Mouse (Mus musculus): ENCODE data around the gene Gm20388.

Gene Gm20388

DNA sequence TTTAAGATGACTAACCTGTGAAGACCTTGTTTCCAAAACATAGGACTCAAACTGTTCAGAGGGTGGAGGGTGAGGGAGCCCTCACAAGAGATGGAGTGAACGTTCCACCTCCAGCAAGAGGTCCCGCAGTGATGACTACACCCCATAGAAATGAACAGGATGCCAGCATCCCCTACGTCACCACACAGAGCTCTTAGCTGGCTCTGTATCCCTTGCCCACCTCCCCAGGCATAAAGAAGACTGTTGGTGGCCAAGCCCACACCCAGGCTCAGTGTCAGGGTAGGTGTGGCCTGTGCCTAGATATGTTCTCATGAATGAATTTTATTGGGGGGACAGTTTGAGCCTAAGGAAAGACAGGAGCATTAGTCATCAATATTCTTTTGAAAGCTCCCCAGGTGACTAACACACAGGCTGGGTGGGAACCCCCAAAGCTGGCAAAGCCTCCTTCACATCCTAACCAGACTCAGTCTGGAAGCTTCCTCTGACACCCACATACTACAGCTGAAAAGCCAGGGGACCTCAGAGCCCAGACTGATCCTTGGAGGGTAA lies 2638.3 kb downstream of the Gm20388 start:
- no peak for DNase-seq

DNA sequence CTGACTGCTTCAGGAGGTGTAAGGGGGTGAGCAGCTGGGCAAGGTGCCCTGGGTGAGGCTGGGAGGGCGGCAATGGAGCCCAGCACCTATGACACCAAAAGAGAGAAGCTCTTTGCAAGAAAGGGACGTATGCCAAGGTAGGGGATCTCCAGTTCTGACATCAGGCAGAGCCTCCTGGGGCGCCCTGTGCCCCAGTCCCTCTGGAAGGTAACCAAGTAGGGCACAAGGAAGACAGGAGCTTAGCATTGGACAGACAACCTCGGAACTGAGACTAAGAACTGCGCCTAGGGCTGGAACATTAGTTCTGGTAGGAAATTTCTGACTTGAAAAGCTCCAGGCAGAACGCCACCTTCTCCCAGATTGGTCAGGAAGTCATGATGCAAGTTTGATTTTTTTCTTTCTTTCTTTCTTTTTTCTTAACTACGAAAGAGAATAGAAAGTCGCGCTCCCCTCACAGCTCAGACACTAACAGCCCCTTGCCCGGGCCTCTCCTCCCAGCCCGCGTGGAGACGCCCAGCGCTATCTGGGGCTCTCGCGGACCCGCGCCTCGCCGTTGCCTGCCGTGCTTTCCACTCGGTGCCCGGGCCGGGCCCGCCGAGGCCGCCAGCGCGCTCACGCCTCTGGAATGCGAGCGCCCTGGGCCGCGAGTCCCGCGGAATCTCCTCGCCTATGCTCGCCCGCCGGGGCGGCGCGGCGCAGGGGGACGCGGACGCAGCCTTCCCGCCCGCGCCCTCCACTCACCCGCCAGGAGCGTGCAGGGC lies 2639.8 kb downstream of the Gm20388 start:
- no peak for DNase-seq

DNA sequence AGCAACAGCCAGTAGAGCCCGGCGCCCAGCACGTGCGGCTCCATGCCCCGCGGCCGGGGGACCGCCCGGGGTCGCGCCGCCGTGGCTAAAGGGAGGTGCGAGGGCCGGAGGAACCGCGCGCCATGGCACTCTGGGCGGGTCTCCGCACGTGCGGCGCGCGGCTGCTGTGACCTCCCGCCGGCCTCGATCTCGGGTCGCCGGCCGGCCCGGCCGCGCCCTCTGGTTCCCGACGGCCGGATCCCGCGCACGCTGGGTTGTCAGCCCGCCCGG lies 2640.3 kb downstream of the Gm20388 start:
- no peak for DNase-seq

DNA sequence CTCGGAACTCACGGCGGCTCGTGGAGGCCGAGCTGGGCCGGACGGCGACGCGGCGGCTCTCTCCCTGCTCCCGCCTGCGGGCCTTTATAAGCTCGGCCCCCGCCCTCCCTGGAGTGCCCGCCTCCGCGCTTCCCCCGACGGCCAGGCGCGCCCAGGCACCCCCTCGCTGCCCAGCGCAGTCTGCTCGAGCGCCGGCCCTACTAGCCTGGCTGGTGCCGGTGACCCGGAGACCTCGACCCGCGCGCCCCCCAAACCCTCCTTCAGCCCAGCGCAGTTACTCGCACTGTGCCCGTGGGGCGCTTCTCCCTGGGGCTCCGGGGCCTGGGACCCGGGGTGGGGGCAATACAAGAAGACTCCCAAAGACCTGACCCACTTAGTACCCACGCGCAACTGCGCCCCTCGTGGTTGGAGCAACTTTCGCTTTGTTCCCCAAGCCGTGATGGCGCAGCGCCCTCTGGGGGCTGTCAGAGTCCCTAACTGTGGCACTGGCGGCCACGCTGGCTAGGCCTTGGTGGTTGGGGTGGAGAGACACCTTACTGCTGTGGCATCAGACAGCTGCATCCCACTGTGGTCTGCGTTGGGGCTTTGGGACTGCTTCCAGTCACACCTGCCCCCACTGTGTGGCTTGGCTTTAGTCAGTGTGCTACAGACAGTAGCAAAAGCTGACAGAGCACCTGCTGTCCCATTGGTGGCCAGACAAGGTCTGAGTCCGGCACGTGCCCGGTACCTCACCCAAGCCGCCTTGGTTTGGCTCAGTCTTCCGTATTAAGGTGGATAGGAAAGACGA lies 2640.8 kb downstream of the Gm20388 start, which contains the start of gene Piezo1:
Piezo1 (minus strand) TSS at position 65 of the 787 bp plus-strand sequence.
- peak; percentile 85 to 88 for DNase-seq

DNA sequence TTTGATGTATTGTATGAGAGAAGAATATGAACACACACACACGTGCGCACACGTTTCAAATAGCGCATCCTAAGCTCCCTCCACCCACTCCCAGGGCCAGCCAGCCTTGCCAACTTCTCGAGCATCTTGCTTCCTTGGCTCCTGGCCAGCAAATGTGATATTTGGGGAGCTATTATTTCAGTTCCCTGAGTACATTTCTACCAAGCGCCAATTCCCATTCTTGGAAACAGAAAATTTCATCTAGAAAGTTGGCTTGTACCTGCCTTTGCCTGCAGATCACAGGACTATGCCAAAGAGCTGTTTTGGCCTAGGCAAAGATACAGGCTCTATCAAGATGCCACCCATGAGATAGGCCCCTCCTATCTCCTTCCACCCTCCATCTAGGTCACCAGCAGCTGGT lies 2644.1 kb downstream of the Gm20388 start:
- no peak for DNase-seq

DNA sequence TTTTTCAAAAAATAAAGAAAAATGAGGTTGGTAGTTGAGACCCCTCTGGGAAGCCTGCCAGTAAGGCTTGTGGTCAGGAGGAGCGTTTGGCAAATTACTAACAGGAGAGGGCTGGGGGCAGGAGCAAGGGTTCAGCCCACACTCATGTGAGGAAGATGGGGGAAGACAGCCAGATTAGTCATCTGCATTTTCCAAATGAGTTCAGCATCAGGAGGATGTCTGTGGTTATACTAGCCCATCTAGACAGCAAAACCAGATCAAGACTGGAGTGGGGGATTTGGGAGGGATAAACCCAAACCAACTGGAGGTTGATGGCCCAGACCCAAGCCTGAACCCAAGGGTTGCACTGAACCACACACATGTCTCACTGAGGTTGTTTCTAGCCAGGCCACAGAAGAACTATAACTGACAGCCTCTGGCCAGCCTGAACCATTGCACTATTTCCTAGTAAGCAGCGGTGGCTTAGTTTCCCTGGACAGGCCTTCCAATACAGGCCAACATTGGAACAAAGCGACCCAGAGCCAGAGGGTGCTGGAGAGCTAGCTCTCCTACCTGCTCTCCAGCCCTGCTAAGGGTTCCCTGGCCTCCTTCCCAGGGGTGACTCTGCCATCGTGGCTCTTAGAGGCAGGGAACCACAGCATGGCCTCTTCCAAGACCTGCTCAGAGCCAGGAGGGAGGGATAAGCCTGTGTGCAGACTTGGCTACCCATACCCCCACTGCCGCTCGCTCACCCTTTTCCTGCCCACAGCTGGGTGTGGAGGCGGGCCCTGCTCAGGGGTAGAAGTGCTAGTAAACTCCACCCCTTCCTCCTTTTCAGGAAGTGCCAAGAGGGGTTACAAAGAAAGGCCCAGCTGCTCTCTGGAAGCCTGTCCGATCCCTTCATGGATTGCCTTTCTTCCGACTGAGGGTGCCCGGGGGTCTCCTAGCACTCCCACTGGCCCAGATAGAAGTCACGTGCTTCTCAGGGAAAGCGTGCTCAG lies 2645.7 kb downstream of the Gm20388 start:
- peak; percentile 84 to 91 for DNase-seq

DNA sequence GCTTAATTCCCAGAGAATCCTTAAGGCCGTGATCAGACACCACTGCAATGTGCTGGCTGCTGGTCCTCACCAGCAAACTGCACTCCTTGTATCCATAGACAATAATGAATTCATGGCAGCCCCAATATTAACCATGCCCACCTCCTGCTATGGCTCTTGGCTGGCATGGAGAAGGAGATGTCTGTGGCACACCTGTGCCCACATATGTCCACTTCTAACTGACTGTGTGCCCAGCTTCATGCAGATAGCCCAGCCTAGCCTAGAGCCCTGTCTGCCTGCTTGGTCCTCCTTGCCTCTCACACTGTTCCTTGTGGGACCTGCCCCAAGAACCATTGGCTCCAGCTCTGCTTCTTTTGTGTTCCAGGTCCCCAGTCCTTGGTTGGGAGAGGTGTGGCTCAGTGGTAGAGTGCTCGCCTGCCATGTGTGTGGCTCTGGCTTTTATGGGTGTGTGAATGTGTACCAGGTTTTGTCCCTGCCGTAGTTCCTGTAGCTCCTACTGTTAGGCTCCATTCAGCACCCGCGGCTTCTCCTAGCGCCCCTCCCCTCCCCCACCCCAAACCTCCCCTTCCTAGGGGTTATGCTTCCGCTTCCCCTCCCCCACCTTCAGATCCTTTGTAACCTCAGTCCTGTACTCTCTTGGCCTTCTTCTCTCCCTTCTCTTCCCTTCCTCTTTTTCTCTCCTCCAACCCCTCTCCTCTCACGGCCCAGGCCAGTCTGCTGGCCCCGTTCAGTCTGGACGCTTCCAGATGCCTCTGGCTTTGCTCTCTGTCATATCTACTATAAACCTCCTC lies 2646.8 kb downstream of the Gm20388 start:
- no peak for DNase-seq

DNA sequence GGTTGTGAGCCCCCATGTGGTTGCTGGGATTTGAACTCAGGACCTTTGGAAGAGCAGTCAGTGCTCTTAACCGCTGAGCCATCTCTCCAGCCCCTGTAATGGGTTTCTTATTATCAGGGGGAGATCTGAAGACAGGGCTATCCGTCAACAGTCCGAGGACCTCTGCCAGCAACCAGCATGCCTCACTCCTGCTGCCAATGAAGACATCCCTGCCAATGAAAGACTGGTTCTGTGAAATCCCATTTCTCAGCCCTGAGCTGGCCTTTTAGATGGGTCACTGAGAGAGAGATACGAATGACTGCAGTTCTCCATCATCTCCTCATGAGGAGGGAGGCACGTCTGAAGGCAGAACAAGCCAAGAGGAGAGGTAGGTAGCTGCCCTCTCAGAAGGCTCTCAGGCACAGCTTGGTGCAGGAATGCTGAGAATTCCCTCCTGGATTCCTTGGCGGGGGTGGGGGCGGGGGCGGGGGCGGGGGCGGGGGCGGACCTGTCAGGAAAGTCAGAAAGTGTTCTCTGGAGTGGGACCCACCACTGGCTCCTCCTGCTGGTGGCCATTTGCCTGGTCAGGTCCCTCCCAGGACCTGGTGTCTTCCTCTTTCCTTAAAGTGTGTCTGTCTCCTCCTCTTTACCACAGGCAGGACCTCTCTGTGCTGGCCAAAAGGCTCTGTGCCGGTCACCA lies 2648.2 kb downstream of the Gm20388 start:
- no peak for DNase-seq

DNA sequence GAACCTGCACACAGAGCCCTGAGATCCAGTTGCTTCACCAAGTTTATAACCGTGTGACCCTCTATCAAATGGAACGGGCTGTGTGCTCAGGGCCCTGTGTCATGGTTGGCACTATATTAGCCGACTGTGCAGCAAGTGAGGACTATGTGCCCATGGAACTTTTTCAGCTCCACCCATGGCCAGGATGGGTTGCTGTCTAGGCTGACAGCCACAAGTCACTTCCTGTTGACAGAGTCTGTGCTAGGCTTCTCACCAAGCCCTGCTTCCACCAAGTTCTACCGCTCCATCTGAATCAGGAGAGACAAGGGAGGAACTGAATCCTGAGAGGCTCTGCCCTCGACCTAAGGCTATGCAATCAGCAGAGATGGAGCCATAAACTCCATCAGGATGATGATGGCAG lies 2650.6 kb downstream of the Gm20388 start:
- peak in 1 of 2 experiments; percentile 51 for DNase-seq

DNA sequence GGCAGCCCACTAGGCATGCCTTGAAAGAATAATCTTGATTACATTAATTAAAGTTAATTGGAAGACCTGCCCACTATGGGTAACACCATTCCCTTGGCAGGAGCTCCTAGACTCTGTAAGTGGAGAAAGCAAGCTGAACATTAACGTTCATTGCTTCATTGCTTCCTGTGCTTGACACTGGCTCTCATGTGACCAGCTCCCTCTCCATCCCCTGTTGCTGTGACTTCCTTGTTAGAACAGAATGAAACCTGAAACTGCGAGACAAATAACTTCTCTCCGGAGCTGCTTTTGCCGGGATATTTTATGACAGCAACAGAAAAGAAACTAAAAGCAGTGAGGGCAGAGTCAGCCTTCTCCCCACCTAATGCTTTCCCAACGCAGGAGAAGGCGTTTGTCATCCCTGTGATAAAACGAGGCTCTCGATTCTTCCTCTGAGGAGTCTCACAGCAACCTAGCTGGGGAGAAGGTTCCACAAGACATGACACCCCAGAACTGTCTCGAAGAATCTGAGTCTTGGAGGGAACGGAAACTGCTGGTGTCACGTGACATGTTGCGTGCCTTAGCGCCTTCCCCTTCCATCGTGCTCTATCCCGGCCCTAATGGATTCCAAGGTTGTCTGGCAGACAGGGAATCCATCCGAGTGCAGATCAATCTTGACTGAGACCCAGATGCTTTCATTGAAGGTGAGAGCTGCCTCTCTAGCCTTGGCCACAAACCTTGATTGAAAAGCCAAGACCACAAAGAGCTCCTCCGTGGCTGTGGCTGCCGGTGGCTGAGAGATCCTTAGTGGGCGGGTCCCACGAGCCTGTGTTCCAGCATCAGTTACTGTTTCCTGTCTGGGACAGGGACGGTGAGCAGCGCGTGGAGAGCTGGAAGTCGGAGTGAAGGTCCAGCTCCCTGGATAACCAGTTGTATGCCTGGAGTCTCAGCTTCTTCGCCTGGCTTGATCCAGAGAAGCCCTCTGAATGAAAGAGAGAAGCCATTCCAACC lies 2654.0 kb downstream of the Gm20388 start:
- DNase-seq = no peak

DNA sequence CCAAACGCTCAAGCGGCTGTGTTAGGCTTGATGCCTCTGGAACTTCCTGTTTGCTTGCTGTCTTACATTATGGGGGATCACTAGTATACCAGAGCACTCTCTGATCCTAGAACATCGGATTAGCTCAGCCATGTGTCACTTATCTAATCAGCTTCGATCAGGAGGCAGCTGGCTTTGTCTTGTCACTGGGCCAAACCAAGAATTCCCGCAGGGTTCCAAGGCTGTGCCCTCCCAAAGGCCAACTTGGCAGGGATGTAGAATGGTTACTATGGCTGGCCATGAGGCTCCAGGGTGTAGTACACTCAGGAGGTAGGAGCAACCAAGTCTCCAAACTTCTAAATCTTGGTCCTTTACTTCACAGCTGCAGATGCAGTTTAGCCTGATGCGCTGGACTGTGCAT lies 2656.1 kb downstream of the Gm20388 start:
- DNase-seq = no peak

DNA sequence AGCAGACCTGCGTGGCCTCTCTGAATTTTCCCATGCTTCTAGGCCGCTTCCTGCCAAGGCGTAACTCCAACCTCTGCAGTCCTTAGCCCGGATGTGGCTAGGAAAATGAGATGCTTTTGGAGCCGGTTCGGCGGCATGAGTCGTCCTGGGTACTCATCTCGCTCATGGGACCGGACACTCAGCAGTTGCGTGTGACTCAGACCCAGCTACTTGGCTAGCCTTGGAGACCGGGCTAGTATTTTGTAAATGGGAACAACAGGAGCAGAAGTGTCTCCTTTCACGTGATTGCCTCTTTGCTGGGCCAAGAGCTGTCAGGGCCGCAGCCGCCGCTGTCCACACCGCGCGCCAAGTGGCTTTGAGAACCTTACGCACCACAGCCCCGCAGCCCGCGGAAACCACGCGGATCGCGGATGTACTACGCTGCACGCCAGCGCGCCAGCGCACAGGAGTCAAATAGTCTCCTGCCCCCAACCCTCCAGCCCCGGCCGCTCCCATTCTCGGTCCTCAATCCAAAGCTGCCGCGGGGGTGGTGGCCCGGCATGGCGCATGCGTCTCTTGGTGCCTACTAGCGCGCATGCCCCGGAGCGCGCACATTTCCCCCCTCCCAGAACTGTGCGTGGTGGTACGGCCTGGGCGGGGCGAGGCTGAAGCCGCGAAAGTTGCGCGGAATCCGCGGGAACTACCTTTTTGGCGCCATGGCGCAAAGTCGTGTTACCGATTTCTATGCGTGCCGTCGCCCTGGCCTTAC lies 2656.9 kb downstream of the Gm20388 start, which contains the start of gene Cdt1:
Cdt1 (plus strand) TSS at position 655 of the 748 bp plus-strand sequence.
- peak; percentile 90 to 92 for DNase-seq

DNA sequence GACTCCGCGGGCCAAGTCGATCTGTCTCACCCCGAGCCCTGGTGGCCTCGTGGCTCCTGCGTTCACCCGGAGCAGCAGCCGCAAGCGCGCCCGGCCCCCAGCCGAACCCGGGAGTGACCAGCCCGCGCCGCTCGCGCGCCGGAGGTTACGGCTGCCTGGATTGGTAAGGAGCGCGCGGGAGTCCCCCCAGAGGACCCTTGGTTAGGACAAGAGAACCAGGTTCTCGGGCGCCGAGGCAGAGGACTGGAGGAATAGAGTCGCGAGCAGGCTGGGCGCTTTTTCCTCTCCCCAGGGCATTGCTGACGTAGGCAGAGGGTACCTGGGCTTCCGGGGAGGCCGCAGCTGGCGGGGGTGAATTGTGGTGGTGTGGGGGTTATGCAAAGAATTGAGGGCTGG lies 2657.5 kb downstream of the Gm20388 start:
- peak; percentile 62 to 81 for DNase-seq

DNA sequence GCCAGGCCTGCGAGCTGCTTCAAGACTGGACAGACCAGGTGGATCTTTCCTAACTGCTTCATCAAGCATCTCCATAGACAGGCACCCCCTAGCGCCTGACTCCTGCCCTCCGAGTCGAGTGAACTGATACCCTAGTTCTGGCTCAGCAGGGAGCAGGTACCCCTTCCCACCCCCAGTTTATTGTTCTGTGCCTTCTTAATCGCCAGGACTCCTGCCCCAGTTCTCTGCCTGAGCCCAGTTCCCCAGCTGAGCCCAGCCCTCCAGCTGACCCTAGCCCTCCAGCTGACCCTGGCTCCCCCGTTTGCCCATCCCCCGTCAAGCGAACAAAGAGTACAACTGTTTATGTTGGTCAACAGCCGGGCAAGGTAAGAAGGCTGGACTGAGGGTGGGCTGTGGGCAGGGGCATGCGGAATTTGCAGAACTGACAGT lies 2658.3 kb downstream of the Gm20388 start:
- peak in 1 of 2 experiments; percentile 50 for DNase-seq

DNA sequence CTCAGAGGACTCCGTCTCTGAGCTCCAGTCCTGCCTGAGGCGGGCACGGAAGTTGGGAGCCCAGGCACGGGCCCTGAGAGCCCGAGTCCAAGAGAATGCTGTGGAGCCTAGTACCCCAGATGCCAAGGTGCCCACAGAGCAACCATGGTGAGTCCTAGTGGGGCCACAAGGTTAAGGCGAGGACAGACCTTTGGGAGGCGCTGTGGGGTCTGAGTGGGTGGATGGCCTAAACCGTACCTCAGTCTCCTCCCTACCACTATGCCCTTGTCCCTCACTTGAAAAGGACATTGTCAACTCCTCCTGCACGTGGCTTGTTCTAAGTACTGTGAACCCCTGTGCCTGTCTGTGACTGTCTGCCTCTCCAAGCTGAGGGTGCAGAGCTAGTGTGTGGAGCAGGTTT lies 2658.7 kb downstream of the Gm20388 start:
- DNase-seq = no peak

DNA sequence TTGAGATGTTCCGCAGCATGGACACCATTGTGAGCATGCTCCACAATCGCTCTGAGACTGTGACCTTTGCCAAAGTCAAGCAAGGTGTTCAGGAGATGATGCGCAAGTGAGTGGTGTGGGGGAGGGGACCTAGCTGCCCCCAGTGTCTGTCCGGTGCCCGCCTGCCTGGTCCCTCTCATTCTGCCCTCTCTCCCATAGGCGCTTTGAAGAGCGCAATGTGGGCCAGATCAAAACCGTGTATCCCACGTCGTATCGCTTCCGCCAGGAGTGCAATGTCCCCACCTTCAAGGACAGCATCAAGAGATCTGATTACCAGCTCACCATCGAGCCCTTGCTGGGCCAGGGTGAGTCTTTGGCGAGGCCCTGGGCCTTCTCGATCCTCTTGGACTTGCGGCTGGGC lies 2659.4 kb downstream of the Gm20388 start:
- DNase-seq = no peak

DNA sequence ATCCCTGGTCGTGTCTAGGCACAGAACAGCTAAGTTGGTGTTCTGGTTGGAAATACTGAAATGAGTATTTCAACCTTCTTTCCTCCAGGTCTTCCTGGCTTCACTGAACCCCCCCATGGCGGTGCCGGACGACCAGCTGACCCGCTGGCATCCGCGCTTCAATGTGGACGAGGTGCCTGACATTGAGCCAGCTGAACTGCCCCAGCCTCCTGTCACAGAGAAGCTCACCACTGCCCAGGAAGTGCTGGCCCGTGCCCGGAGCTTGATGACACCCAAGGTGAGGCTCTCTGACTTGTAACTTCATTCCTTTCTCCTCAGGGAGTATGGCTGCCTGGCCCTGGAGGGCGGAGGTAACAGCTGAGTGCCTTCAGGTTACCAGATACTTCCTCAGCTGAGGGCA lies 2660.5 kb downstream of the Gm20388 start:
- no peak for DNase-seq

DNA sequence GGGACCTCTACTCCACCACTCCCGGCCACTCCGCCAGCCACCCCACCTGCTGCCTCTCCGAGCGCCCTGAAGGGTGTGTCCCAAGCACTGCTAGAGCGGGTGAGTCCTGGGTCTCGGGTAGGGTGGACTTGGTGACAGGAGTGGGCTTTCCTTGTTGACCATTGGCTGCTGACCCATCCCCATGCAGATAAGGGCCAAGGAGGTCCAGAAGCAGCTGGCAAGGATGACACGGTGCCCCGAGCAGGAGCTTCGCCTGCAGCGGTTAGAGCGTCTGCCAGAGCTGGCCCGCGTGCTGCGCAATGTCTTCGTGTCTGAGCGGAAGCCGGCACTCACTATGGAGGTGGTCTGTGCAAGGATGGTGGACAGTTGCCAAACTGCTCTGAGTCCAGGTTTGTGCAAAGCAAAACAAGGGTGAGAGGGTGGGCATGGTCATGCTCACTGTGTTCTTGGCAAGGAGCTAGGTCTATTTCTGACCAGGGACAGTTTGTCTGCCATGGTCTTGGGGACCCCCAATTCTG lies 2661.2 kb downstream of the Gm20388 start:
- DNase-seq = no peak

DNA sequence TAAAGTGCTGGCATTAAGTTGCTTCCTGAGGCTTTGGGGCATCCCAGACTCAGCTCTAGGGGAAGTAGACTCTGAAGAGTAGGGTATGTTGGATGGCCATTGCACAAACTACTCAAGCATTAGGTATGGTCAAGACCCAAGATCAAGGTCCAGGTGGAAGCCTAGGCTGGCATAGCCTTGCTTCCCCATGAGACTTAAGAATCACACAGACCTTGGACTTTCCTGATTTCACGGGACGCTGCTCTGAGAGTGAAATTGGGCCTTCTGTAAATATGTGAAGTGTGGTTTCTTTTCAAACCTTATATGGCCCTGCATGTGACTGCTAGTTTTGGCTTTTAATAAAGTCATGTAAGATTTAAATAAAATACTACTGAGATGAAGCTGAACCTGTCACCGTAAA lies 2662.1 kb downstream of the Gm20388 start:
- no peak for DNase-seq
